Mouse (Mus musculus): ENCODE data around the gene Rab25. TPM values are rescaled to one million over a fixed set of nuclear protein-coding genes. Genes with fewer than 3 reads are reported as not detected.

Rab25 gene
- polyA plus RNA-seq, 1 experiment from 2014 or later, result 1.1 TPM

GRCm38 (mm10) chr3:88561989-88562388 lies 13.9 kb upstream of the Rab25 start:
- no peak overlapping the region for H3K9ac ChIP-seq (ENCODE audit: low read length)
- H3K9me3 ChIP-seq (ENCODE audit: control insufficient read depth, low read length), result no peaks in the 10 kb centered on the region
- H3K27ac ChIP-seq (ENCODE audit: low read depth, low read length), result no peak overlapping the region
- H3K36me3 ChIP-seq (ENCODE audit: control insufficient read depth, insufficient read depth, low read length), result peaks cover 37% of the 10 kb centered on the region
- peak; percentile 55 for DNase-seq (ENCODE audit: low spot score)
- no peaks in the 10 kb centered on the region; the same call in 1 of the 2 replicates for H3K4me1 ChIP-seq (replicated peaks; ENCODE audit: control insufficient read depth, insufficient read depth, low read length)
- WGBS, result 74% methylated on average over 4 of the region's 4 CpGs
- ATAC-seq (replicated peaks; ENCODE audit: low FRiP score), result no peak
- H3K27me3 ChIP-seq (ENCODE audit: control insufficient read depth, insufficient read depth, low read length), result no peaks in the 10 kb centered on the region
- no peak overlapping the region for H3K4me2 ChIP-seq (ENCODE audit: low read depth, low read length, severe bottlenecking)
- no peak overlapping the region for H3K4me3 ChIP-seq (ENCODE audit: low read depth, low read length)

GRCm38 (mm10) chr3:88559596-88559995 lies 11.5 kb upstream of the Rab25 start:
- peaks cover 3% of the 10 kb centered on the region; the same call in 1 of the 2 replicates for H3K4me1 ChIP-seq (replicated peaks; ENCODE audit: control insufficient read depth, insufficient read depth, low read length)
- WGBS, result 92% methylated on average over 9 of the region's 9 CpGs
- H3K36me3 ChIP-seq (ENCODE audit: control insufficient read depth, insufficient read depth, low read length), result peaks cover 33% of the 10 kb centered on the region
- ATAC-seq (replicated peaks; ENCODE audit: low FRiP score) (no peak), DNase-seq (ENCODE audit: low spot score) (no peak)
- H3K27ac ChIP-seq (ENCODE audit: low read depth, low read length), result no peak overlapping the region
- H3K27me3 ChIP-seq (ENCODE audit: control insufficient read depth, insufficient read depth, low read length), result no peaks in the 10 kb centered on the region
- H3K9me3 ChIP-seq (ENCODE audit: control insufficient read depth, low read length), result no peaks in the 10 kb centered on the region
- no peak overlapping the region for H3K9ac ChIP-seq (ENCODE audit: low read length)
- H3K4me3 ChIP-seq (ENCODE audit: low read depth, low read length), result no peak overlapping the region
- no peak overlapping the region for H3K4me2 ChIP-seq (ENCODE audit: low read depth, low read length, severe bottlenecking)

- peaks cover 6% of the 10 kb centered on the region; the same call in 1 of the 2 replicates for H3K4me1 ChIP-seq (replicated peaks; ENCODE audit: control insufficient read depth, insufficient read depth, low read length)
- no peak overlapping the region for H3K27ac ChIP-seq (ENCODE audit: low read depth, low read length)
- no peak for ATAC-seq (replicated peaks; ENCODE audit: low FRiP score)
- no peaks in the 10 kb centered on the region for H3K27me3 ChIP-seq (ENCODE audit: control insufficient read depth, insufficient read depth, low read length)
- peak; percentile 45 for DNase-seq (ENCODE audit: low spot score)
- no peak overlapping the region for H3K4me2 ChIP-seq (ENCODE audit: low read depth, low read length, severe bottlenecking)
- no peak overlapping the region for H3K9ac ChIP-seq (ENCODE audit: low read length)
- WGBS, result 96% methylated on average over 8 of the region's 8 CpGs
- no peaks in the 10 kb centered on the region for H3K9me3 ChIP-seq (ENCODE audit: control insufficient read depth, low read length)
- no peak overlapping the region for H3K4me3 ChIP-seq (ENCODE audit: low read depth, low read length)
- peaks cover 25% of the 10 kb centered on the region for H3K36me3 ChIP-seq (ENCODE audit: control insufficient read depth, insufficient read depth, low read length)
Measured at GRCm38 (mm10) chr3:88556616-88557015, 8.5 kb upstream of the Rab25 start.

GRCm38 (mm10) chr3:88555731-88556130 lies 7.6 kb upstream of the Rab25 start:
- H3K9me3 ChIP-seq (ENCODE audit: control insufficient read depth, low read length), result no peaks in the 10 kb centered on the region
- no peak overlapping the region for H3K4me2 ChIP-seq (ENCODE audit: low read depth, low read length, severe bottlenecking)
- no peak overlapping the region for H3K27ac ChIP-seq (ENCODE audit: low read depth, low read length)
- ATAC-seq (replicated peaks; ENCODE audit: low FRiP score) (no peak), DNase-seq (ENCODE audit: low spot score) (peak; percentile 48)
- 97% methylated on average over 6 of the region's 6 CpGs for WGBS
- H3K27me3 ChIP-seq (ENCODE audit: control insufficient read depth, insufficient read depth, low read length), result no peaks in the 10 kb centered on the region
- no peak overlapping the region for H3K4me3 ChIP-seq (ENCODE audit: low read depth, low read length)
- peaks cover 6% of the 10 kb centered on the region; the same call in 1 of the 2 replicates for H3K4me1 ChIP-seq (replicated peaks; ENCODE audit: control insufficient read depth, insufficient read depth, low read length)
- no peak overlapping the region for H3K9ac ChIP-seq (ENCODE audit: low read length)
- peaks cover 22% of the 10 kb centered on the region for H3K36me3 ChIP-seq (ENCODE audit: control insufficient read depth, insufficient read depth, low read length)

- no peak overlapping the region for H3K9ac ChIP-seq (ENCODE audit: low read length)
- no peak overlapping the region for H3K27ac ChIP-seq (ENCODE audit: low read depth, low read length)
- no peaks in the 10 kb centered on the region for H3K9me3 ChIP-seq (ENCODE audit: control insufficient read depth, low read length)
- peaks cover 6% of the 10 kb centered on the region; the same call in 1 of the 2 replicates for H3K4me1 ChIP-seq (replicated peaks; ENCODE audit: control insufficient read depth, insufficient read depth, low read length)
- H3K36me3 ChIP-seq (ENCODE audit: control insufficient read depth, insufficient read depth, low read length), result peaks cover 16% of the 10 kb centered on the region
- DNase-seq (ENCODE audit: low spot score) (peak; percentile 52), ATAC-seq (replicated peaks; ENCODE audit: low FRiP score) (no peak)
- peak overlapping the region; percentile 83 for H3K4me2 ChIP-seq (ENCODE audit: low read depth, low read length, severe bottlenecking)
- WGBS, result 82% methylated on average over 5 of the region's 5 CpGs
- H3K4me3 ChIP-seq (ENCODE audit: low read depth, low read length), result no peak overlapping the region; the same call in 1 of the 2 replicates
- H3K27me3 ChIP-seq (ENCODE audit: control insufficient read depth, insufficient read depth, low read length), result no peaks in the 10 kb centered on the region
Measured at GRCm38 (mm10) chr3:88555069-88555605, 7.0 kb upstream of the Rab25 start.

GRCm38 (mm10) chr3:88553880-88554586 lies 5.9 kb upstream of the Rab25 start:
- ATAC-seq (replicated peaks; ENCODE audit: low FRiP score) (peak; percentile 67), DNase-seq (ENCODE audit: low spot score) (no peak)
- Histone ChIP-seq H3K4me3 (ENCODE audit: low read depth, low read length) (peak overlapping the region; percentile 84), H3K9me3 (ENCODE audit: control insufficient read depth, low read length) (no peaks in the 10 kb centered on the region), H3K4me2 (ENCODE audit: low read depth, low read length, severe bottlenecking) (peak overlapping the region; percentile 83), H3K9ac (ENCODE audit: low read length) (peak overlapping the region; percentile 92), H3K27ac (ENCODE audit: low read depth, low read length) (peak overlapping the region; percentile 93), H3K36me3 (ENCODE audit: control insufficient read depth, insufficient read depth, low read length) (peaks cover 15% of the 10 kb centered on the region), H3K4me1 (replicated peaks; ENCODE audit: control insufficient read depth, insufficient read depth, low read length) (peaks cover 6% of the 10 kb centered on the region; the same call in 1 of the 2 replicates), H3K27me3 (ENCODE audit: control insufficient read depth, insufficient read depth, low read length) (no peaks in the 10 kb centered on the region)
- WGBS, result under 1% methylated on average over 41 of the region's 41 CpGs

GRCm38 (mm10) chr3:88553525-88553879 lies 5.4 kb upstream of the Rab25 start, which contains the start of gene Ubqln4:
TSS of gene Ubqln4 (plus strand) at chr3:88553758.
- peaks cover 15% of the 10 kb centered on the region for H3K36me3 ChIP-seq (ENCODE audit: control insufficient read depth, insufficient read depth, low read length)
- H3K4me2 ChIP-seq (ENCODE audit: low read depth, low read length, severe bottlenecking), result peak within 1 kb of the TSS; percentile 83
- H3K4me3 ChIP-seq (ENCODE audit: low read depth, low read length), result peak within 1 kb of the TSS; percentile 84
- ATAC-seq (replicated peaks; ENCODE audit: low FRiP score) (peak; percentile 92), DNase-seq (ENCODE audit: low spot score) (peak; percentile 98)
- no peaks in the 10 kb centered on the region for H3K27me3 ChIP-seq (ENCODE audit: control insufficient read depth, insufficient read depth, low read length)
- peak within 1 kb of the TSS; percentile 92 for H3K9ac ChIP-seq (ENCODE audit: low read length)
- 0% methylated on average over 31 of the region's 37 CpGs for WGBS
- peaks cover 6% of the 10 kb centered on the region; the same call in 1 of the 2 replicates for H3K4me1 ChIP-seq (replicated peaks; ENCODE audit: control insufficient read depth, insufficient read depth, low read length)
- H3K9me3 ChIP-seq (ENCODE audit: control insufficient read depth, low read length), result no peaks in the 10 kb centered on the region
- peak within 1 kb of the TSS; percentile 93 for H3K27ac ChIP-seq (ENCODE audit: low read depth, low read length)

- Histone ChIP-seq H3K9me3 (ENCODE audit: control insufficient read depth, low read length) (no peaks in the 10 kb centered on the region), H3K4me3 (ENCODE audit: low read depth, low read length) (peak within 1 kb of the TSS; percentile 84), H3K27ac (ENCODE audit: low read depth, low read length) (peak within 1 kb of the TSS; percentile 93), H3K4me2 (ENCODE audit: low read depth, low read length, severe bottlenecking) (peak within 1 kb of the TSS; percentile 83), H3K36me3 (ENCODE audit: control insufficient read depth, insufficient read depth, low read length) (peaks cover 11% of the 10 kb centered on the region), H3K27me3 (ENCODE audit: control insufficient read depth, insufficient read depth, low read length) (no peaks in the 10 kb centered on the region), H3K9ac (ENCODE audit: low read length) (peak within 1 kb of the TSS; percentile 92), H3K4me1 (replicated peaks; ENCODE audit: control insufficient read depth, insufficient read depth, low read length) (peaks cover 6% of the 10 kb centered on the region; the same call in 1 of the 2 replicates)
- DNase-seq (ENCODE audit: low spot score) (peak; percentile 98), ATAC-seq (replicated peaks; ENCODE audit: low FRiP score) (peak; percentile 91)
- under 1% methylated on average over 48 of the region's 48 CpGs for WGBS
Measured at GRCm38 (mm10) chr3:88552676-88553524, 4.8 kb upstream of the Rab25 start, which contains the start of gene Lamtor2. TSS of gene Lamtor2 (minus strand) at chr3:88553074.
